Mouse (Mus musculus) hindlimb bud, embryonic 11.5 days (tissue): ENCODE measurements around the gene Slamf7.

Experiments used
- DNase-seq: peaks from one replicate; pipeline ENCODE4 v3.0.0-alpha.2; 2012; ENCODE audit warnings: low read depth, low spot score; ENCODE audit errors: extremely low spot score

Slamf7 gene

DNA sequence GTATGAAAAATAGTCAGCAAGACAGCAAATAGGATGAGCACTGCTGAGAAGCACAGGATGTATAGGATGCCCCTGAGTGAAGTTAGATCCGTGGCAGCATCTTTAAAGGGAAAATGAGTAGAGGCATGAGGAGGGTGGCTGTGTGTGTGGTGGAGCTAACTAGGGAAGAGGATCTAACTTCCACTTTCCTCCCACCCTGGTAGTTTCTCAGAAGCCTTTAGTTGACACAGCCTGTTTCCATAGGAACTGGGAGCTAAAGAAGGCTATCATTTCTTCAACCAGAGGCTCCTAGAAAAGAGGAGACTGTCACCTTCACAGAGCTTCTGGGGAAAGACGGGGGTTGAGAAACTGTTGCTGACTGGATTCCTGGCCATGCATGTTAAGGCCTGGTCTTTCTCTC, 14.1 kb downstream of the Slamf7 start:
- no peak for DNase-seq

DNA sequence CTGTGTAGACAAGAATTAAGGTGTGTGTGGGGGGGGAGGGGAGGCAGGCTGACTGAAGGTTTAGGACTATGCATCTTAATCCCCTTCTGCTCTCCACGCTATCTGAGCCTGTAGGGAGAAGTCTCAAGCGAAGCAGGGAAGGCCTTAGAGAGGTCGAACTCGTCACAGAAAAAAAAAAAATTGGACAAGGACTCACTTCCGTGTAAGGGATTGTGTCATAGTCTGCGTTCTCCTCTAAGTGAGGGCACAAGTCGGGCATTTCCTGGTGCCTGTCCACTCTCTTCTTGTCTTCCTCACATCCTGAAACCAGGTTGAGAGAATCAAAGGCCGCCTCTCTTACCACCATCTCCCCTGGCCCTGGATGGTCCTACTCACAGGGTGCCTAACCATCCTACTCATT, 15.7 kb downstream of the Slamf7 start:
- no peak for DNase-seq

DNA sequence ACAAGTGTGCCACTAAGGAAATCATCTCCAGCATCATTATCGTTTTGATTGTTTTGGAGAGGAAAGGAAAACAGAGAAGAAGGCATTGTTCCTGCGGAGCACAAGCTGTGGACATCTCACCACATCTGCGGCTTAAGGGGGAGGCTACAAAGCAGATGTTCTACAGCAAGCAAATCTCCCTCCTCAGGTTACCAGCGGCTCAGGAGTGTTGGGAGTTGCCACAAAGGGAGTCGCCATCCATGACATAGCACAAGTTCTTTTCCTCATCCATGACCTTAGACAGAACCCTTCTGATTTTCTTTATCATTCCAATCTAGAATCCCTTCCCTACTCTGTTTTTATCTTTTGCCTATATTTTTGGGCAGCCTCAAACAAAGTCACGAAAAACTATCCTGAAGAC, 17.1 kb downstream of the Slamf7 start:
- no peak for DNase-seq

DNA sequence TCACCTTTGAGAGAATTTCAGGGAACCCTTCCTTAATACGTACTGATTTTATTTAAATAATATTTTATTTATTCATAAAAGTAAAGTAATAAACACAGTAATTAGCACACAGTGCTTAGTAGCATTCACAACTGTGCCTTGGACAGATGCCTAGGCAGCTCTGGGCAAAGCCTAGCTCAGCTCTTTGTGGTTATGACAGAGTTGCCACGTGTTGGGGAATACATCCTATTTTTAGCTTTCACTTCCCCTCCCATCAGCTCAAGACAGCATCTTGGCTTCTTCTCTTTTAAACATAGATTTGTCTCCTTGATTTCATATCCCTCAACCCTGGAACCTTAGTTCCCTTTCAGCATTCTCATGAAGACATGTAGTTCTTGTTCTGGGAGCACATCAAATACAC, 21.4 kb downstream of the Slamf7 start:
- DNase-seq, result no peak

DNA sequence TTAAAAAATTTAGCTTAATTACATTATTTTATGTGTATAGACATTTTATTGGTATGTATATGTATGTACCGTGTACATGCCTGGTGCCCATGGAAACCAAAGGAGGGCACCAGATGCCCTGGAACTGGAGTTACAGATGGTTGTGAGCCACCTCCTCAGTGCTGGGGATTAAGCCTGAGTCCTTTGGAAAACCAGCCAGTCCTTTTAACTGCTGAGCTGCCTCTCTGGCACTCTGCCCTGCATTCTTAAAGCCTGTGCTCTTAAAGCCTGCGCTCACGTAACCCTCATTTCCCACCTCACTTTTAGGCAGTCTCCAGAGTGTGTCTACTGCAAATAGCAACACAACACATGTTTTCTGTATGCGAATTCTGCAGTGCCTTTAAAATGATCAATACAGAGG, 21.9 kb downstream of the Slamf7 start:
- DNase-seq, result no peak

DNA sequence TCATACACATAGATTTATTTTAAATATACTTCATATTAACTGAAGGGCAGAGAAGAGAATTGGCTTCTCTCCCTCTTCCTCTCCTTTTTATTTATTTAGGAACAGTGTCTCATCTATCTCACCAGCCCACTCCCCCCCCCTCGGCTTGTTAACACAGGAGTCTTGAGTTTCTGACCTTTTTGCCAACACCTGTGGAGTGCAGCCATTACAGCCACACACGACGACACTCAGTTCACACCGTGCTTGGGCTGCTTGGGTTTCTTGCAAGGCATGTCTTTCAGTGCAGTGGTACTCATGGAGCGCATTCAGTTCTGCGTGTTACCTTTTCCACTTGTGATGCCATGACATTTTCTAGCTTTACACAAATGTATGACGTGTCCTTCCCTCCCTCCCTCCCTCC, 22.8 kb downstream of the Slamf7 start:
- no peak for DNase-seq

DNA sequence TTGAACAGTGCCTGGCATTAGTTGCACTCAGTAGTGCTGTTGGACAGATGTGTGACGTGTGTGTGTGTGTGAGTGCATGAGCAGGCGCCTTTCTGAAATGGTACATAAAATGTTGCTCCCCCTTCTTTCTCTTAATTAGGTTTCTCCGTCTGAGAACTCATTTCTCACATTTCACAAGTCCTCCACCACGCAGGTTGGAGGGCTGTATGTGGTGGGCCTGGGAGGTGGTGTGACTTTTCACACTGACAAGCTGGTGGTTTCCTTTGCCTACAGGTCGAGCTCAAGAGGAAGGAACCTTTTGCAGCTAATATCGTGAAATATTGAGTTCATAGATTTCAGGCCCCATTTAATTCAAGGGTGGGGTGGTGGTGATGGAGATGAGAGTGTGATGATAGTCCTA, 23.7 kb downstream of the Slamf7 start:
- DNase-seq, result no peak

DNA sequence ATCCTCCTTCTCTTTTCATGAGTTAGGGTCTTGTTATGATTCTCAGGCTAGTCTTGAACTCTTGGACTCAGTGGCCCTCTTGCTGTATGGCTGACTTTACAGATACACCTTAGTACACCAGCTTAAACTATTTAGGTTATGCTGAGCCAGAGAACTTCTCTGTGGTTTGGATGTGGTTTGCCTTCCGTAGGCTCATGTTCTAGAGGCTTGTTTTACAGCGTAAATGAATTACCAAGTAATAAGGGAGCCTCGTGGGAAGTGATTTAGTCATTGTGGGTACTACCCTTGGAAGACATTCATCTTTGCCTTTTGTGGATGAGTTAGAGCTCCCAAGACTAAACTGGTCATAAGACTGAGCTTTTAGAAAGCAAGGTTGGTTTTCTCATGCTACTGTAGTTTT, 25.0 kb downstream of the Slamf7 start:
- no peak for DNase-seq

DNA sequence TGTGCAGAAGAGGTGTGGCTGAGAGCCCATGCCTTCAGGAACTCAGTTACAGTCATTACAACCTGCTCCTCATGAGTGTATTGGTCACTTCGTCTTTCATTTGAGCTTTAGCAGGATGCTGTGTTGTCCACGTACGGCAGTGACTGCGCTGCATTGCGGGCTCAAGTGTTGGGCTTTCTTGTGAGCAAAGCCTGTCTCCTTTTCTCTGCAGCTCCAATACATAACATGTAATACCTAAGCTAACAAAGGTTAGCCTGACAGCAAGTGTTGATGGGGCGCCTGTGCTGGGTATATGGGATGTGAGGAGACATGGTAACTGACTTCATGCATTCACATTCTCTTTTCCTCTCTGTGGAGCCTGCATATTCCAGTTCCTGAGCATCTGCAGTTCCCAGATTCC, 32.7 kb downstream of the Slamf7 start:
- DNase-seq, result no peak

DNA sequence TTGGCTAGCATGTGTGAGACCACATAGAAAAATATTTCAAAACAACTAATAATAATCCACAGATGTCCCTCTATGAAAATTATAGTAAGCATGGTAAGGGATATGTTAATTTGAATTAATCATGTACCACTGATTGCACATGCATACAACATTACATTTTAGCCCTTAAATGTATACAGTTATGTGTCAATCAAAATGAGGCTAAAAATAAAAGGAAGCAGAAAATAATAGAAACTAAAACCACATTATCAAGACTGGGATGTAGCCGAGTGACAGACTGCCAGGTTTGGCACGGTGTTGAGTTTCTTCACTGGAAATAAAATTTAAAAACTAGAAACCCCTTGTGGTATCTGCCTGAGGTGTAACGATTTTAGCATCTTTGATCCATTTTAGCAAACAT, 33.2 kb downstream of the Slamf7 start:
- DNase-seq, result no peak

DNA sequence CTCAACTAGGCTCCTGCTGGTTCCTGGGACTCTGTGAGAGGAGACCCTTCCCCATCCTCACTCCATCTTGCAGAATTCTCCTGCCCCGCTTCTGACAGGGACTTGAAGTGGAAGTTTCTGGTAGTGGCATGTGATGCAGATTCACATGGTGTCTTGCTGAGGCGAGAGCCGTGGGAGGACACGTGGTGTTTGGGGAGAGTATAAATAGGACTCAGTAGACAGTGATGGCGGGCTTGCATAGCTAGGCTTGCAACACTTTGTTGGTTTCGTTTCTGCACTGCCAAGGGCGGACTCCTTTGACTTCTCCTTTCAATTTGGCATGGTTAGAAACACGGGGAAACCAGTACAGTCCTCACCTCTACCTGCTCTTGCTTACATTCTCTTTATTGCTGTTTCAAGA, 33.8 kb downstream of the Slamf7 start:
- DNase-seq, result no peak

DNA sequence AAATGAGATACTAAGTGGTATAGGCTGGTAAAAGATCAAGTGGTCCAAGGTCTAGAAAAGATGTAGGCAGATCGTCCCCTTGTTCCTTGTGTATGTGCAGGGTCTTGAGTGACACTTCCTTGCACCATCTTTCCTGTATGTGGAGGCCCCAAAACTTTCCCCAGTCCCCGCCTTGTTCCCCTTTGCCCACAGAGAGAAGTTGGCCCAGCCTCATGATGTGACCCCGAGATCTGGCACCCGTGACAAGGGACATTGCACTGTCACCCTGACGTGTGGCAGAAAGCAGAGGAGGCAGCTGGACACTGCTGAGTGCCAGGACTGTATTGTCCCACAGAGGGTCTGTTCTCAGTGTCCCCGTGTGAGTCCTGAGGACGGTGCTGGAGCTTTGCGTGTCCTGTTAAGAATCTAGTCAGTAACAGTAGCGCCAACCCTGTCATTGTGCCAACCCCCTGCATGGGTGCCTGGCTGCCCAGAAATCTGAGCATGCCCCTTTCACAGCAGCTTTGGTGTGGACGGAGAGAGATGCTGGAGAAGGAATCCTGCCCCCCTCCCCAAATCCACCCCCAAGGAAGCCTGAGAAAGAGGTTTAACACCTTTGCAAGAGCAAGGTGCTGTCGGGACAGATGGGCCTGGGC, 35.8 kb downstream of the Slamf7 start:
- no peak for DNase-seq

DNA sequence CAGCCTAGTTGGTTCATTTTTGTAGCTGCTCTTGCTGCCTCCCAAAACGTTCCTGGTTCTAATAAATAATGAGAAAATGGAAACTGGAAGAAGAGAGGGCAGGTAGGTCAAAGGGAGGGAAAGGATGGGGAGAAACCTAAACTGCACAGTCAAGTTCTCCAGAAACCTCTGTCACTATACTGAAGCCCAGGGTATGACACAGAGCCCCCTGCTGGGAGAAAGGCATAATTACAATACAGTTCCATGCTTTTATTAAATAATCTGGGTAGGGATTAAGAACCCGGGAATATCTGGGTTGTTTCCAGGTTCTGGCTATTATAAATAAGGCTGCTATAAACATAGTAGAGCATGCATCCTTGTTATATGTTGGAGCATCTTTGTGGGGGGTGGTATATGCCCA, 38.9 kb downstream of the Slamf7 start:
- DNase-seq, result no peak

DNA sequence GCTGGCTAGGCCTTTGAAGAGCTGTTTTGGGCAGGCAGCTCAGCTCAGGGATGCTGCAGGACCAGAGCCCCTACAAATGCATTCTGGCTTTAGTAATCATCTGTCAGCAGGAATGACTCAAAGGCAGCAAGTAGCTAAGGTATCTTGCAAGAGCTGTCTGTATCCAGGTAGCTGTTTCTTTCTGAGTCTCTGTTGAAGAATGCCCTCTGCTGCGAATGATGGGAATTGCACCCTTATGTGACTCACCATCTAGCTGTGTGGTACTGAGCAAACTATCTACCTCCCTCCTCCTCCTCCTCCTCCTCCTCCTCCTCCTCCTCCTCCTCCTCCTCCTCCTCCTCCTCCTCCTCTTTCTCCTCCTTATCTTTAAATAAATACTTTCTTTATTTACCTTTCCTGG, 42.1 kb downstream of the Slamf7 start:
- no peak for DNase-seq

DNA sequence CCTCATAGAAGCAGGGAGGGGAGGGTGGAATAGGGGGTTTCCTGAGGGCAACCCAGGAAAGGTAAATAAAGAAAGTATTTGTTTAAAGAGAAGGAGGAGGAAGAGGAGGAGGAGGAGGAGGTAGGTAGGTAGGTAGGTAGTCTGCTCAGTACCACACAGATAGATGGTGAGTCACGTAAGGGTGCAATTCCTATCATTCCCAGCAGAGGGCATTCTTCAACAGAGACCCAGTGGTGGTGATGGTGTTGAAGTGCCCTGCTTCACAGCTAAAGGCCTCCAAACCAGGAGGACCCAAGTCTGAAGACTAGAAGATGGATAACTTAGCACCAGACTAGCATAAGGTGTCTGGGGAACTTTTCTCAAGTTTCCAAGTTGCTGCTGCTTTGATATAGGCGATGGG, 42.8 kb downstream of the Slamf7 start:
- DNase-seq, result no peak

DNA sequence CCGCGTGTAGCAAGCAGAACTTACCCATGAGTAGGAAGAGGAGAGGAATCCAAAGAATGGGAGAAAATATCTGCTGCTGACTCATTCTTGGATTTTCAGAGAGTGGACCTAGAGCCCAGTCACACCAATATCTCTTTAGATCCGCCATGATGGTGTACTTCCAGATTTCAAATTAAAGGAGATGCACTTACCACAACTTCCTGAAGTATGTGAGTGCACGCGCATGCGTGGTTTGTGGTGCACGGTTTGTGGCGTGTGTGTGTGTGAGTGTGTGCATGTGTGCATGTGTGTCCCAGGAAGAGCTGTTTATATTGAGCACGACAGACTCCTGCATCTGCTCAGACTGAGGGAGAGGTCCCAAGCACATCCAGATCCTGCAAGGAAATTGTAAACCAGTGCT, 45.7 kb downstream of the Slamf7 start, which contains the start of gene Ly9:
Ly9 (minus strand) TSS at position 235 of the 400 bp plus-strand sequence.
- no peak for DNase-seq

DNA sequence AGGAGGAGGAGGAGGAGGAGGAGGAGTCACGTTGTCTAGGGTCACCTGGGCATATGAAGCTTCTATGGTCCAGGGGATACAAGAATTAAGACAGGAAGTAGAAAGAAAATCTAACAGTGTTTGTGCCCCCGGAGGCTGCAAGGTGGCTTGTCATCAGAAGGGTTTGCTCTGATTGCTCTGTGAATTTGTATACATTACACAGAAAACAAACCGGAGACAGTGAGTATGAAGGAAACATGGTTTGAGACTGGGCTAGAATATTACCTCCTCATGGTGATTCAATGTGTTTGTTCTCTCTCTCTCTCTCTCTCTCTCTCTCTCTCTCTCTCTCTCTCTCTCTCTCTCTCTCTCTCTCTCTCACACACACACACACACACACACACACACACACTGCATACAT, 46.2 kb downstream of the Slamf7 start:
- DNase-seq, result no peak

DNA sequence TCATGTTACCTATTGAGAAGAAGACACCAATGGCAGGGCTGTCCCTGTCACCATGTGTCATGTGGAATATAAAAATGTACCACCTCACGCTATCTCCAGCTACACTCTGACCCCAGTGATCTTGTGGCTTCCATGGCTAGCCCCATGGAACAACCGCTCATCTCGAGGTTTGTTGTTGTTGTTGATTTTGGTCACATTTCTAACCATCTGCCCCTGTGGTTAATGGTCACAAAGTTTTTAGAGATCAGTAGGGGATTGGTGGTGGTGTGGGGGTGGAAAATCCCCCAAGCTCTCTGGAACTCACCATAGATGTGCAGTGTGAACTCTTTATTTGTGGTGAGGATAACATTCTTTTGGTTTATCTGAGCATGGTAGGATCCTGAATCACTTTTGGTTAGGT, 48.1 kb downstream of the Slamf7 start:
- no peak for DNase-seq

DNA sequence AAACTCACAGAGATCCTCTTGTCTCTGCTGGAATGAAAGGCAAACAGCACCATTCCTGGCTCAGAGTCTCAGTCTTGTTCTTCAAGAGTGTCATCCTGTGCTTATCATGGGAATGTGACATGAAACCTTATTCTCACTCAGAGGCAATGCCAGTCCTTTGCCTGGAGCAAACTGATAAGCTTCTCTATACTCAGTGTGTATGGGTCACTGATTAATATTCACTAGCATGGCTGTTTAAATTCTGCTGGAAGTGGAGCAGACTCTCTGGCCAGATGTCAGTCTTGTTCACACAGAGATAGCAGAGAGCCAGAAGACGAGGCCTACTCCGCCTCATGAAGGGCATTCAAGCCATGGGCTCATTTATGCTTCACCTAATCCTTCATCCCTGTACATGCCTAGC, 68.3 kb downstream of the Slamf7 start:
- no peak for DNase-seq
